Mouse (Mus musculus): ENCODE results near the gene 3300002I08Rik.
"Not testable (repeated sequence)": the region's sequence is repeated elsewhere in the genome, so short reads cannot be mapped to it uniquely, and the experiment has no call there.

- not testable (repeated sequence) for TF ChIP-seq CTCF (conservative IDR thresholded peaks at IDR 0.05; ENCODE audit: insufficient read depth, insufficient read length, low read depth, low read length); POLR2A (IDR thresholded peaks at IDR 0.05; ENCODE audit: low read depth, low read length)
These were observed 51.3 kb downstream of the 3300002I08Rik start for GRCm38 (mm10) chr2:150310952-150311884.
